Mouse (Mus musculus) intestine, embryonic 16.5 days (tissue): ENCODE measurements around the gene Hspb3. TPM values are rescaled to one million over a fixed set of nuclear protein-coding genes. Genes with fewer than 3 reads are reported as not detected.

Experiments
- ATAC-seq: fragments of 200-750 bp; cut with Nextera tagmentation; 2 replicates; pipeline ENCODE4 v1.8.0; 2017; ENCODE audit warnings: moderate TSS enrichment, moderate library complexity
- H3K27ac ChIP-seq: fragments of 300-500 bp; sonication (generic); 2 replicates; pipeline ENCODE4 v1.5.1; 2014; ENCODE audit warnings: mild to moderate bottlenecking, low read length
- H3K27me3 ChIP-seq: fragments of 300-500 bp; sonication (generic); replicated peaks from 2 replicates; pipeline ENCODE4 v1.6.1; 2014; ENCODE audit warnings: low read length, control low read depth, mixed read lengths; ENCODE audit not compliant: control insufficient read depth, insufficient read depth
- H3K36me3 ChIP-seq: fragments of 300-500 bp; sonication (generic); 2 replicates; pipeline ENCODE4 v1.6.1; 2014; ENCODE audit warnings: low read length, control low read depth; ENCODE audit not compliant: control insufficient read depth, insufficient read depth
- H3K4me1 ChIP-seq: fragments of 300-500 bp; sonication (generic); 2 replicates; pipeline ENCODE4 v1.6.1; 2014; ENCODE audit warnings: low read length, control low read depth, mixed read lengths; ENCODE audit not compliant: control insufficient read depth, insufficient read depth
- H3K4me2 ChIP-seq: fragments of 300-500 bp; sonication (generic); 2 replicates; pipeline ENCODE4 v1.6.1; 2014; ENCODE audit warnings: low read depth, low read length, control low read depth
- H3K4me3 ChIP-seq: fragments of 300-500 bp; sonication (generic); 2 replicates; pipeline ENCODE4 v1.5.1; 2014; ENCODE audit warnings: mild to moderate bottlenecking, low read length
- H3K9ac ChIP-seq: fragments of 300-500 bp; sonication (generic); 2 replicates; pipeline ENCODE4 v1.6.1; 2014; ENCODE audit warnings: low read depth, low read length
- H3K9me3 ChIP-seq: fragments of 300-500 bp; sonication (generic); 2 replicates; pipeline ENCODE4 v1.6.1; 2016; ENCODE audit warnings: low read length, control low read depth; ENCODE audit not compliant: control insufficient read depth
- WGBS: fragments of 180-500 bp; shearing (Covaris S2); extraction: QIAGEN DNeasy Blood & Tissue Kit; methylation state at CpG from one replicate; pipeline ENCODE4 v1.1.7; 2014; 5-methylcytosine and 5-hydroxymethylcytosine counted together
- polyA plus RNA-seq: library from polyadenylated mRNA; unstranded; fragments of >200 nt; fragmentation: Nextera tagmentation; extraction: Ambion mirVana; gene quantifications from 2 replicates; pipeline ENCODE4 v1.2.1, GENCODE M21; 2015

Gene Hspb3
- polyA plus RNA-seq, 1 experiment from 2014 or later: not detected

- ATAC-seq: no peak
- 87% methylated on average over 4 of the region's 4 CpGs for WGBS
Measured at GRCm38 (mm10) chr13:113656639-113657038, 6.8 kb downstream of the Hspb3 start.

GRCm38 (mm10) chr13:113655511-113655910, 8.0 kb downstream of the Hspb3 start:
- no peak for ATAC-seq
- no peak overlapping the region for H3K4me3 ChIP-seq
- no peaks in the 10 kb centered on the region for H3K27me3 ChIP-seq
- H3K9ac ChIP-seq: no peak overlapping the region
- H3K9me3 ChIP-seq: no peaks in the 10 kb centered on the region
- no peak overlapping the region for H3K27ac ChIP-seq
- no peak overlapping the region for H3K4me2 ChIP-seq
- 95% methylated on average over 4 of the region's 4 CpGs for WGBS
- H3K4me1 ChIP-seq: no peaks in the 10 kb centered on the region
- H3K36me3 ChIP-seq: no peaks in the 10 kb centered on the region

More at GRCm38 (mm10) chr13:113656639-113657038, 6.8 kb downstream of the Hspb3 start:
- Histone ChIP-seq H3K27ac (no peak overlapping the region), H3K4me2 (no peak overlapping the region), H3K9me3 (no peaks in the 10 kb centered on the region), H3K4me1 (no peaks in the 10 kb centered on the region), H3K4me3 (no peak overlapping the region), H3K27me3 (no peaks in the 10 kb centered on the region), H3K9ac (no peak overlapping the region), H3K36me3 (no peaks in the 10 kb centered on the region)

GRCm38 (mm10) chr13:113640944-113641597, 22.4 kb downstream of the Hspb3 start:
- 78% methylated on average over 11 of the region's 11 CpGs for WGBS
- Histone ChIP-seq H3K4me2 (no peak overlapping the region), H3K9ac (no peak overlapping the region), H3K4me3 (no peak overlapping the region), H3K27me3 (no peaks in the 10 kb centered on the region), H3K9me3 (no peaks in the 10 kb centered on the region), H3K36me3 (no peaks in the 10 kb centered on the region), H3K27ac (no peak overlapping the region), H3K4me1 (no peaks in the 10 kb centered on the region)
- no peak for ATAC-seq

- H3K36me3 ChIP-seq: no peaks in the 10 kb centered on the region
- H3K4me1 ChIP-seq: no peaks in the 10 kb centered on the region
- no peak overlapping the region for H3K4me3 ChIP-seq
- H3K4me2 ChIP-seq: no peak overlapping the region
- H3K27me3 ChIP-seq: no peaks in the 10 kb centered on the region
- no peak overlapping the region for H3K9ac ChIP-seq
- H3K9me3 ChIP-seq: no peaks in the 10 kb centered on the region
- 26% methylated on average over 7 of the region's 7 CpGs for WGBS
- no peak for ATAC-seq
- no peak overlapping the region for H3K27ac ChIP-seq
Measured at GRCm38 (mm10) chr13:113638914-113639313, 24.6 kb downstream of the Hspb3 start.

GRCm38 (mm10) chr13:113635799-113636222, 27.7 kb downstream of the Hspb3 start:
- H3K9ac ChIP-seq: no peak overlapping the region
- WGBS: 83% methylated on average over 17 of the region's 17 CpGs
- no peak overlapping the region for H3K27ac ChIP-seq
- H3K27me3 ChIP-seq: no peaks in the 10 kb centered on the region
- H3K4me2 ChIP-seq: no peak overlapping the region
- H3K4me1 ChIP-seq: no peaks in the 10 kb centered on the region
- H3K4me3 ChIP-seq: no peak overlapping the region
- ATAC-seq: no peak
- no peaks in the 10 kb centered on the region for H3K9me3 ChIP-seq
- no peaks in the 10 kb centered on the region for H3K36me3 ChIP-seq

- WGBS: 57% methylated on average over 15 of the region's 15 CpGs
- no peaks in the 10 kb centered on the region for H3K9me3 ChIP-seq
Measured at GRCm38 (mm10) chr13:113634732-113635481, 28.6 kb downstream of the Hspb3 start.

GRCm38 (mm10) chr13:113632506-113632905, 31.0 kb downstream of the Hspb3 start:
- Histone ChIP-seq H3K36me3 (no peaks in the 10 kb centered on the region), H3K4me3 (no peak overlapping the region), H3K9ac (no peak overlapping the region), H3K9me3 (no peaks in the 10 kb centered on the region), H3K27ac (no peak overlapping the region), H3K27me3 (no peaks in the 10 kb centered on the region), H3K4me2 (no peak overlapping the region), H3K4me1 (no peaks in the 10 kb centered on the region)
- no peak for ATAC-seq
- 66% methylated on average over 6 of the region's 6 CpGs for WGBS

More at GRCm38 (mm10) chr13:113634732-113635481, 28.6 kb downstream of the Hspb3 start:
- Histone ChIP-seq H3K36me3 (no peaks in the 10 kb centered on the region), H3K9ac (no peak overlapping the region), H3K4me3 (no peak overlapping the region), H3K27ac (no peak overlapping the region), H3K4me2 (no peak overlapping the region), H3K27me3 (no peaks in the 10 kb centered on the region), H3K4me1 (no peaks in the 10 kb centered on the region)
- no peak for ATAC-seq

- H3K4me2 ChIP-seq: no peak overlapping the region
- no peaks in the 10 kb centered on the region for H3K27me3 ChIP-seq
- no peaks in the 10 kb centered on the region for H3K9me3 ChIP-seq
- no peak overlapping the region for H3K27ac ChIP-seq
- no peaks in the 10 kb centered on the region for H3K36me3 ChIP-seq
- WGBS: 82% methylated on average over 8 of the region's 8 CpGs
- H3K4me1 ChIP-seq: no peaks in the 10 kb centered on the region
- H3K9ac ChIP-seq: no peak overlapping the region
- no peak for ATAC-seq
- no peak overlapping the region for H3K4me3 ChIP-seq
Measured at GRCm38 (mm10) chr13:113627601-113628000, 35.9 kb downstream of the Hspb3 start.

GRCm38 (mm10) chr13:113622865-113623255, 40.6 kb downstream of the Hspb3 start:
- 79% methylated on average over 8 of the region's 8 CpGs for WGBS
- H3K9ac ChIP-seq: no peak overlapping the region
- no peak for ATAC-seq

More at GRCm38 (mm10) chr13:113622865-113623255, 40.6 kb downstream of the Hspb3 start:
- Histone ChIP-seq H3K36me3 (no peaks in the 10 kb centered on the region), H3K4me1 (no peaks in the 10 kb centered on the region), H3K9me3 (no peaks in the 10 kb centered on the region), H3K4me3 (no peak overlapping the region), H3K4me2 (no peak overlapping the region), H3K27ac (no peak overlapping the region), H3K27me3 (no peaks in the 10 kb centered on the region)
